Mouse (Mus musculus) stomach, postnatal 0 days (tissue): ENCODE measurements around the gene Shroom3.

Experiments
- CTCF ChIP-seq: IDR thresholded peaks from 2 replicates; pipeline ENCODE4 v1.5.1; 2016; ENCODE audit warnings: antibody characterized with exemption, low read depth, mild to moderate bottlenecking, moderate library complexity
- EP300 ChIP-seq: optimal IDR thresholded peaks from 2 replicates; pipeline ENCODE3; 2016; ENCODE audit warnings: antibody characterized with exemption

- TF ChIP-seq CTCF (no peak), EP300 (no peak)
Observed at GRCm38 (mm10) chr5:92924851-92925477, 241.7 kb downstream of the Shroom3 start.
